Mouse (Mus musculus): ENCODE results near the gene Reln. TPM values are rescaled to one million over a fixed set of nuclear protein-coding genes. Genes with fewer than 3 reads are reported as not detected.
A peak's percentile ranks its signal among the peaks of the same experiment; 100 is the strongest.

Gene Reln
- total and polyA plus RNA-seq, 2 experiments from 2014 or later, result 40.5 to 208 TPM

GRCm38 (mm10) chr5:21919281-21919780 is 425.2 kb downstream of the Reln start:
- WGBS, result 80% methylated on average over 4 of the region's 4 CpGs
- H3K9me3 ChIP-seq (ENCODE audit: low read length), result no peaks in the 10 kb centered on the region
- H3K4me2 ChIP-seq (ENCODE audit: low read depth), result no peak overlapping the region
- H3K4me3 ChIP-seq (ENCODE audit: low read depth, low read length), result no peak overlapping the region
- no peaks in the 10 kb centered on the region for H3K4me1 ChIP-seq (ENCODE audit: insufficient read depth)
- no peak for TF ChIP-seq CTCF (IDR thresholded peaks at IDR 0.05; ENCODE audit: low read depth)
- H3K27me3 ChIP-seq (ENCODE audit: insufficient read depth, low read length), result no peaks in the 10 kb centered on the region
- H3K27ac ChIP-seq (ENCODE audit: low read depth, low read length), result no peak overlapping the region
- ATAC-seq (no peak), DNase-seq (no peak)
- no peaks in the 10 kb centered on the region for H3K36me3 ChIP-seq (ENCODE audit: insufficient read depth)
- no peak overlapping the region for H3K9ac ChIP-seq

- ATAC-seq, result no peak
- Histone ChIP-seq H3K4me1 (ENCODE audit: insufficient read depth) (no peaks in the 10 kb centered on the region), H3K27me3 (ENCODE audit: insufficient read depth, low read length) (no peaks in the 10 kb centered on the region), H3K27ac (ENCODE audit: low read depth, low read length) (no peak overlapping the region), H3K4me3 (ENCODE audit: low read depth, low read length) (no peak overlapping the region), H3K4me2 (ENCODE audit: low read depth) (no peak overlapping the region), H3K36me3 (ENCODE audit: insufficient read depth) (no peaks in the 10 kb centered on the region), H3K9ac (no peak overlapping the region), H3K9me3 (ENCODE audit: low read length) (no peaks in the 10 kb centered on the region)
- DNase-seq, result no peak
- TF ChIP-seq CTCF (IDR thresholded peaks at IDR 0.05; ENCODE audit: low read depth), result peak; percentile 58
Measured at GRCm38 (mm10) chr5:21915973-21916372, 428.5 kb downstream of the Reln start.

- Histone ChIP-seq H3K4me3 (ENCODE audit: low read depth, low read length) (no peak overlapping the region), H3K36me3 (ENCODE audit: insufficient read depth) (no peaks in the 10 kb centered on the region), H3K4me1 (ENCODE audit: insufficient read depth) (no peaks in the 10 kb centered on the region), H3K4me2 (ENCODE audit: low read depth) (no peak overlapping the region), H3K9ac (no peak overlapping the region), H3K27ac (ENCODE audit: low read depth, low read length) (no peak overlapping the region), H3K9me3 (ENCODE audit: low read length) (no peaks in the 10 kb centered on the region), H3K27me3 (ENCODE audit: insufficient read depth, low read length) (no peaks in the 10 kb centered on the region)
- WGBS, result 76% methylated on average over 3 of the region's 3 CpGs
- ATAC-seq (no peak), DNase-seq (no peak)
- no peak for TF ChIP-seq CTCF (IDR thresholded peaks at IDR 0.05; ENCODE audit: low read depth)
Measured at GRCm38 (mm10) chr5:21914776-21915175, 429.7 kb downstream of the Reln start.

- ATAC-seq (no peak), DNase-seq (no peak)
- no peak overlapping the region for H3K27ac ChIP-seq (ENCODE audit: low read depth, low read length)
- WGBS, result 91% methylated on average over 23 of the region's 23 CpGs
- no peaks in the 10 kb centered on the region for H3K4me1 ChIP-seq (ENCODE audit: insufficient read depth)
- no peak overlapping the region for H3K4me3 ChIP-seq (ENCODE audit: low read depth, low read length)
- no peak overlapping the region for H3K9ac ChIP-seq
- H3K4me2 ChIP-seq (ENCODE audit: low read depth), result no peak overlapping the region
- no peaks in the 10 kb centered on the region for H3K36me3 ChIP-seq (ENCODE audit: insufficient read depth)
- H3K27me3 ChIP-seq (ENCODE audit: insufficient read depth, low read length), result no peaks in the 10 kb centered on the region
- TF ChIP-seq CTCF (IDR thresholded peaks at IDR 0.05; ENCODE audit: low read depth), result no peak
- H3K9me3 ChIP-seq (ENCODE audit: low read length), result no peaks in the 10 kb centered on the region
Measured at GRCm38 (mm10) chr5:21912835-21913530, 431.5 kb downstream of the Reln start.

DNA sequence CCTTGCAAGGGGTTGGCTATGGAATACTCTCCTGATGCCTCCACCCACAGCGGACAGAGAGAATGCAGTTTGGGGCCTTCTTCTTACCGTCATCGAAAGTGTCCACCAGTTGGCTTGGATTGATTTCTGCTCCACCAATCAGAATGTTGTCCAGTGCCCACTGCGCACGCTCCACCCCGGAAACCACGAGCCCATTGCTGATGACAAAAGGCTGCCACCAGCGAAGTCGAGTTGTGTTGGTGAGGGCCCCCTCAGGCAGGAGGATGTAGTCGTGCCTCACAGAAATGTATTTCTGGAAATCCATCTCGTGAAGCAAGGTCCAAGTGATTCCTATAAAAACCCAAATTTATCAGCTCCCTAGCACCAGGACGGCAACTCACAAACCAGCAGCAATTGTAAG is 433.8 kb downstream of the Reln start:
- H3K4me3 ChIP-seq (ENCODE audit: low read depth, low read length), result no peak overlapping the region
- ATAC-seq, result no peak
- no peak for DNase-seq
- TF ChIP-seq CTCF (IDR thresholded peaks at IDR 0.05; ENCODE audit: low read depth), result no peak
- H3K4me2 ChIP-seq (ENCODE audit: low read depth), result no peak overlapping the region
- H3K9ac ChIP-seq, result no peak overlapping the region
- 96% methylated on average over 12 of the region's 12 CpGs for WGBS
- H3K9me3 ChIP-seq (ENCODE audit: low read length), result no peaks in the 10 kb centered on the region
- H3K36me3 ChIP-seq (ENCODE audit: insufficient read depth), result no peaks in the 10 kb centered on the region
- no peaks in the 10 kb centered on the region for H3K4me1 ChIP-seq (ENCODE audit: insufficient read depth)
- H3K27ac ChIP-seq (ENCODE audit: low read depth, low read length), result no peak overlapping the region
- H3K27me3 ChIP-seq (ENCODE audit: insufficient read depth, low read length), result no peaks in the 10 kb centered on the region

- WGBS, result 93% methylated on average over 3 of the region's 3 CpGs
- no peak overlapping the region for H3K4me3 ChIP-seq (ENCODE audit: low read depth, low read length)
- no peak for DNase-seq
Measured at GRCm38 (mm10) chr5:21909713-21910112, 434.8 kb downstream of the Reln start.

GRCm38 (mm10) chr5:21901411-21901810 is 443.1 kb downstream of the Reln start:
- Histone ChIP-seq H3K9me3 (ENCODE audit: low read length) (no peaks in the 10 kb centered on the region), H3K36me3 (ENCODE audit: insufficient read depth) (no peaks in the 10 kb centered on the region), H3K27me3 (ENCODE audit: insufficient read depth, low read length) (no peaks in the 10 kb centered on the region), H3K4me1 (ENCODE audit: insufficient read depth) (no peaks in the 10 kb centered on the region), H3K27ac (ENCODE audit: low read depth, low read length) (no peak overlapping the region), H3K4me3 (ENCODE audit: low read depth, low read length) (no peak overlapping the region), H3K4me2 (ENCODE audit: low read depth) (no peak overlapping the region), H3K9ac (no peak overlapping the region)
- DNase-seq, result no peak
- ATAC-seq, result no peak
- no peak for TF ChIP-seq CTCF (IDR thresholded peaks at IDR 0.05; ENCODE audit: low read depth)
- WGBS, result 70% methylated on average over 12 of the region's 12 CpGs

More at GRCm38 (mm10) chr5:21909713-21910112, 434.8 kb downstream of the Reln start:
- Histone ChIP-seq H3K9ac (no peak overlapping the region), H3K4me1 (ENCODE audit: insufficient read depth) (no peaks in the 10 kb centered on the region), H3K4me2 (ENCODE audit: low read depth) (no peak overlapping the region), H3K27ac (ENCODE audit: low read depth, low read length) (no peak overlapping the region), H3K27me3 (ENCODE audit: insufficient read depth, low read length) (no peaks in the 10 kb centered on the region), H3K36me3 (ENCODE audit: insufficient read depth) (no peaks in the 10 kb centered on the region), H3K9me3 (ENCODE audit: low read length) (no peaks in the 10 kb centered on the region)
- TF ChIP-seq CTCF (IDR thresholded peaks at IDR 0.05; ENCODE audit: low read depth), result no peak
- ATAC-seq, result no peak

Measured in forebrain, postnatal 0 days (tissue).